ENCODE assay signal across 19 mouse cellular contexts in genomic region chr16:24454493-24454892, GRCm38 (mm10).
A peak's percentile ranks its signal among the peaks of the same experiment; 100 is the strongest.
DNase-seq lines count a peak whose midpoint lies in the region; ATAC-seq and TF ChIP-seq lines count a peak whose summit lies in the region.
"Had no signal": no experiment of that assay in that cellular context is flagged by ENCODE, and none has a peak within 500 bp of the region (broad histone marks: within the 10 kb centered on the region; RNA-seq: fewer than 3 reads in every experiment).

No protein-coding gene starts in this region.

- no peak for DNase-seq in kidney, postnatal 4 days
- DNase-seq in ES-E14 (ENCODE audit: low read depth, low spot score), result no peak
- peak; percentile 58 for DNase-seq in embryo, embryonic 11 days
- DNase-seq in mesoderm, embryonic 11.5 days (ENCODE audit: low read depth, low spot score), result peak; percentile 54
- DNase-seq in urinary bladder, postnatal 25 days (ENCODE audit: low spot score), result no peak
- DNase-seq in ovary, postnatal 10 days (ENCODE audit: low spot score), result no peak
- DNase-seq: adrenal gland, postnatal 10 days; cerebellum, postnatal 36 days; kidney, postnatal 10 days; right cerebral cortex, postnatal 25 days; thymus, postnatal 36 days had no signal

- H3K9ac ChIP-seq in kidney, embryonic 16.5 days (replicated peaks; ENCODE audit: low read length), result no peak overlapping the region
- no peak overlapping the region for H3K9ac ChIP-seq in ES-E14 (ENCODE audit: insufficient read depth, low read depth, low read length, poor library complexity, severe bottlenecking)
- H3K9ac ChIP-seq: heart, embryonic 12.5 days; hindbrain, embryonic 13.5 days; limb, embryonic 12.5 days; neural tube, embryonic 15.5 days had no signal

- no peak overlapping the region for H3K4me2 ChIP-seq in kidney, embryonic 16.5 days (replicated peaks; ENCODE audit: low read depth, low read length)
- H3K4me2 ChIP-seq: heart, embryonic 12.5 days; hindbrain, embryonic 13.5 days; limb, embryonic 12.5 days; neural tube, embryonic 15.5 days had no signal

- no peaks in the 10 kb centered on the region for H3K27me3 ChIP-seq in kidney, embryonic 16.5 days (ENCODE audit: insufficient read depth, low read length)
- H3K27me3 ChIP-seq: heart, embryonic 12.5 days; hindbrain, embryonic 13.5 days; limb, embryonic 12.5 days; neural tube, embryonic 15.5 days; Patski had no signal

- H3K27ac ChIP-seq in kidney, embryonic 16.5 days (ENCODE audit: low read length), result peak overlapping the region; percentile 63
- H3K27ac ChIP-seq in ES-E14 (ENCODE audit: insufficient read depth, low read depth, low read length, poor library complexity, severe bottlenecking), result peak overlapping the region; percentile 8; the same call in 1 of the 2 replicates
- H3K27ac ChIP-seq: forebrain, embryonic 10.5 days; hindbrain, embryonic 13.5 days; limb, embryonic 12.5 days; macrophage; neural tube, embryonic 15.5 days had no signal

- in situ Hi-C loops in ES-E14 (cut with MboI; ENCODE audit: low sequenced_read_pairs in 2 of 2, unreplicated experiment in 2 of 2), result no loop called here

- no peak overlapping the region for H3K4me3 ChIP-seq in kidney, embryonic 16.5 days (ENCODE audit: low read length)
- H3K4me3 ChIP-seq in ES-E14 (ENCODE audit: insufficient read depth in 1 of 2, low read depth in 1 of 2, low read length in 2 of 2, poor library complexity in 1 of 2, severe bottlenecking in 1 of 2), result no peak overlapping the region
- H3K4me3 ChIP-seq: forebrain, embryonic 10.5 days; heart, embryonic 12.5 days; hindbrain, embryonic 13.5 days; limb, embryonic 12.5 days; neural tube, embryonic 15.5 days had no signal

- H3K9me3 ChIP-seq in kidney, embryonic 16.5 days (ENCODE audit: low read length), result no peaks in the 10 kb centered on the region
- H3K9me3 ChIP-seq in ES-E14 (ENCODE audit: control insufficient read depth, insufficient read depth, low read depth, low read length), result no peaks in the 10 kb centered on the region
- H3K9me3 ChIP-seq: forebrain, embryonic 10.5 days; heart, embryonic 12.5 days; hindbrain, embryonic 13.5 days; limb, embryonic 12.5 days; neural tube, embryonic 15.5 days had no signal

- peaks cover 34% of the 10 kb centered on the region for H3K4me1 ChIP-seq in kidney, embryonic 16.5 days (ENCODE audit: insufficient read depth, low read length)
- H3K4me1 ChIP-seq in ES-E14 (ENCODE audit: control insufficient read depth in 2 of 2, insufficient read depth in 2 of 2, low read length in 2 of 2, poor library complexity in 1 of 2), result peaks cover 17 to 18% of the 10 kb centered on the region in 2 experiments

- 2% methylated on average over 4 of the region's 4 CpGs for WGBS in kidney, embryonic 16.5 days

- peak; percentile 64; the same call in 1 of the 2 replicates for ATAC-seq in kidney, embryonic 16.5 days (ENCODE audit: low FRiP score, low TSS enrichment)
- ATAC-seq: Patski had no signal

- H3K36me3 ChIP-seq in kidney, embryonic 16.5 days (ENCODE audit: insufficient read depth, low read length), result peaks cover 11% of the 10 kb centered on the region
- no peaks in the 10 kb centered on the region; the same call in 1 of the 2 replicates for H3K36me3 ChIP-seq in ES-E14 (ENCODE audit: control insufficient read depth, insufficient read depth, low read length, poor library complexity, severe bottlenecking)
- H3K36me3 ChIP-seq: hindbrain, embryonic 13.5 days; neural tube, embryonic 15.5 days had no signal

TF ChIP-seq in ES-E14, 5 proteins besides CTCF, POLR2A, EP300 and RAD21:
- no peak for TF ChIP-seq ZC3H11A (IDR thresholded peaks at IDR 0.05; ENCODE audit: borderline replicate concordance, low read depth, low read length)
- no peak for TF ChIP-seq CHD2 (IDR thresholded peaks at IDR 0.05; ENCODE audit: low read depth, low read length)
- no peak for TF ChIP-seq ZNF384 (IDR thresholded peaks at IDR 0.05; ENCODE audit: low read depth, low read length)
- no peak for TF ChIP-seq HCFC1 (IDR thresholded peaks at IDR 0.05; ENCODE audit: borderline replicate concordance, insufficient read depth, low read length)
- TF ChIP-seq MAFK (IDR thresholded peaks at IDR 0.05; ENCODE audit: insufficient read depth, low read depth, low read length), result no peak

Comparison
In these comparisons a context has a peak if more than half of its experiments do, and no peak if none do; other contexts are left out.
1. DNase-seq: peak in embryo, embryonic 11 days (single experiment) and mesoderm, embryonic 11.5 days (single experiment); none in kidney, postnatal 4 days (0 of 2), ES-E14 (single experiment), urinary bladder, postnatal 25 days (single experiment) and ovary, postnatal 10 days (single experiment).